Mouse (Mus musculus) intestine, postnatal 0 days (tissue): Measurements from ENCODE around the gene Scpep1. TPM values are rescaled to one million over a fixed set of nuclear protein-coding genes. Genes with fewer than 3 reads are reported as not detected.

Experiments
- ATAC-seq: fragments of 200-750 bp; cut with Nextera tagmentation; 2 replicates; pipeline ENCODE4 v1.8.0; 2017; ENCODE audit warnings: mild to moderate bottlenecking, moderate TSS enrichment, moderate library complexity
- H3K27ac ChIP-seq: fragments of 300-500 bp; sonication (generic); 2 replicates; pipeline ENCODE4 v1.5.1; 2014; ENCODE audit warnings: mild to moderate bottlenecking, low read depth, low read length, moderate library complexity
- H3K27me3 ChIP-seq: fragments of 300-500 bp; sonication (generic); replicated peaks from 2 replicates; pipeline ENCODE4 v1.6.1; 2014; ENCODE audit warnings: low read length, mixed read lengths; ENCODE audit not compliant: control insufficient read depth, insufficient read depth
- H3K36me3 ChIP-seq: fragments of 300-500 bp; sonication (generic); 2 replicates; pipeline ENCODE4 v1.6.1; 2014; ENCODE audit warnings: mild to moderate bottlenecking, moderate library complexity; ENCODE audit not compliant: control insufficient read depth, insufficient read depth
- H3K4me1 ChIP-seq: fragments of 300-500 bp; sonication (generic); replicated peaks from 2 replicates; pipeline ENCODE4 v1.6.1; 2014; ENCODE audit warnings: antibody characterized with exemption, low read length, mixed read lengths; ENCODE audit not compliant: control insufficient read depth, insufficient read depth
- H3K4me2 ChIP-seq: fragments of 300-500 bp; sonication (generic); replicated peaks from 2 replicates; pipeline ENCODE4 v1.6.1; 2014; ENCODE audit warnings: low read depth, mild to moderate bottlenecking, moderate library complexity
- H3K4me3 ChIP-seq: fragments of 300-500 bp; sonication (generic); 2 replicates; pipeline ENCODE4 v1.5.1; 2014; ENCODE audit warnings: low read depth, low read length
- H3K9ac ChIP-seq: fragments of 300-500 bp; sonication (generic); 2 replicates; pipeline ENCODE4 v1.6.1; 2014; ENCODE audit warnings: mild to moderate bottlenecking, low read depth, low read length
- H3K9me3 ChIP-seq: fragments of 300-500 bp; sonication (generic); 2 replicates; pipeline ENCODE4 v1.6.1; 2016; ENCODE audit warnings: mixed run types; ENCODE audit not compliant: control insufficient read depth
- CTCF ChIP-seq: sonication (generic); IDR thresholded peaks from 2 replicates; pipeline ENCODE4 v1.5.1; 2016; ENCODE audit warnings: low read depth, mild to moderate bottlenecking, control low read depth, antibody characterized with exemption, moderate library complexity
- WGBS: fragments of 180-500 bp; shearing (Covaris S2); extraction: QIAGEN DNeasy Blood & Tissue Kit; methylation state at CpG from one replicate; pipeline ENCODE4 v1.1.7; 2014; 5-methylcytosine and 5-hydroxymethylcytosine counted together
- polyA plus RNA-seq: library from polyadenylated mRNA; unstranded; fragments of >200 nt; fragmentation: Nextera tagmentation; extraction: Ambion mirVana; gene quantifications from 2 replicates; pipeline ENCODE4 v1.2.1, GENCODE M21; 2015

Scpep1 gene
- polyA plus RNA-seq, 1 experiment from 2014 or later = 191 TPM

DNA sequence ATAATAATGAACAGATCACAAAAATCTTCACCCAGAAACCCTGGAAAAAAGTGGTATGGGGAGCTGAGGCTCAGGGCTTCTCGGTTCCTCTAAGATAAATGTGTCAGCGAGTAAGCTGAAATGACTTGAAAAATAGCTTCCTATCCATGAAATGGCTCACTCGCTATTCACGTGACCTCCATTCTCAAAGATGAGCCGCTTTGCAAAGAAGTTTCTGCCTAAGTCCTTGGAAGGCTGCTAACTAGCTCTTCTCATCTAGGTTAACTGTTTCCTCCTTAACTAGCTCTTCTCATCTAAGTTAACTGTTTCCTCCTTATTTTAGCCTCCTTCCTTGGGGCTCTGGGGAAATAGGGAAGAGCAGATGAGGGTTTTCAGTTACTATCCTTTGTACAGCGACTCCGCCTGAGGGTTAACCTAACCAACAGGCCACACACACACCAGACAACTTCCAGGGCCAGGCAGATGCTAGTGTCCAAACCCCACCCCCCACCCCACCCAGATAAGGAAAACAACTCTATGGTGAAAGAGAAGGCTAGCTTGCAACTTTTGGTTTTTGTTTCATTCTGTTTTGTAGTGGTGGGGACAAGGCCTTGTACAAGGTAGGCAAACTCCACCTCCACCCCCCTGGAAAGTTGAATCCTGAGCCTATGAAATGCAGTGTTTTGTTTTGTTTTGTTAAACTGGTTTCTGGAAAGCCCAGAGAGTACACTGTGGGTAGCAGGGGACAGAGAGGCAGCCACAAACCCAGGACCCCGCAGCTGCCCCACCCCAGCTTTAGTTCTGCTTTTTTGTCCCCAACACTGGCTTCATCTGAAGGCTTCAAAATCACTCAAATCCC, 5.2 kb downstream of the Scpep1 start:
- ATAC-seq = no peak
- Histone ChIP-seq H3K36me3 (peaks cover 19% of the 10 kb centered on the region), H3K27me3 (no peaks in the 10 kb centered on the region), H3K4me1 (no peaks in the 10 kb centered on the region), H3K4me3 (no peak overlapping the region), H3K9ac (no peak overlapping the region), H3K4me2 (no peak overlapping the region), H3K27ac (no peak overlapping the region), H3K9me3 (no peaks in the 10 kb centered on the region)
- WGBS = 86% methylated on average over 8 of the region's 8 CpGs
- TF ChIP-seq CTCF = no peak

GRCm38 (mm10) chr11:88948896-88949295, 6.4 kb downstream of the Scpep1 start:
- peaks cover 26% of the 10 kb centered on the region for H3K36me3 ChIP-seq
- no peak overlapping the region for H3K4me2 ChIP-seq
- H3K4me1 ChIP-seq = no peaks in the 10 kb centered on the region
- no peaks in the 10 kb centered on the region for H3K27me3 ChIP-seq
- H3K4me3 ChIP-seq = no peak overlapping the region
- no peak overlapping the region for H3K9ac ChIP-seq
- H3K27ac ChIP-seq = no peak overlapping the region
- no peaks in the 10 kb centered on the region for H3K9me3 ChIP-seq
- WGBS = 64% methylated on average over 8 of the region's 8 CpGs
- TF ChIP-seq CTCF = no peak
- no peak for ATAC-seq

GRCm38 (mm10) chr11:88945971-88946585, 9.2 kb downstream of the Scpep1 start:
- WGBS = 88% methylated on average over 6 of the region's 8 CpGs
- no peaks in the 10 kb centered on the region for H3K4me1 ChIP-seq
- no peaks in the 10 kb centered on the region for H3K27me3 ChIP-seq
- H3K27ac ChIP-seq = no peak overlapping the region
- no peak for ATAC-seq
- H3K4me3 ChIP-seq = no peak overlapping the region
- no peaks in the 10 kb centered on the region for H3K9me3 ChIP-seq
- no peak overlapping the region for H3K4me2 ChIP-seq
- H3K9ac ChIP-seq = no peak overlapping the region
- peaks cover 42% of the 10 kb centered on the region for H3K36me3 ChIP-seq
- no peak for TF ChIP-seq CTCF

DNA sequence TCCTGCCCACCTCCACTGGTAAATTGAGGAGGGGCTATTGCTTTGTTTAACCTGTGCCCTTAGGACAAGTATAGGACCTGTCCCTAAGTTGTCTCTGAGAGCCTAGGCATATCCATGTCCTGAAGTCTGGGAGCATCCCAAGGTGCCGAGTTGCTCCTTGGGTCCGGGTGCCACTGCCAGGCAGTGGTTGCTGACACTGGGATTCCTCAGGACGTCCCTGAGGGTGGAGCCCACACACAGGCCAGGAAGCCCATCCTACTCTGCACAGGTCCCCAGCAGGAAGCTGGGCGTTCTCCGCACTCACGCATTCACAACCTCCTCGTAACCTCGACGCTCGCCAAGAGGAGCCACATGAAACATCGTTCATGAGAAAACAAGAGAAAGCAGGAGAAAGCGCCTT, 13.8 kb downstream of the Scpep1 start:
- H3K27ac ChIP-seq = no peak overlapping the region
- peaks cover 50% of the 10 kb centered on the region for H3K36me3 ChIP-seq
- H3K4me3 ChIP-seq = no peak overlapping the region
- no peaks in the 10 kb centered on the region for H3K9me3 ChIP-seq
- H3K4me1 ChIP-seq = no peaks in the 10 kb centered on the region
- ATAC-seq = no peak
- H3K4me2 ChIP-seq = no peak overlapping the region
- H3K27me3 ChIP-seq = no peaks in the 10 kb centered on the region
- no peak for TF ChIP-seq CTCF
- 79% methylated on average over 12 of the region's 12 CpGs for WGBS
- H3K9ac ChIP-seq = no peak overlapping the region

DNA sequence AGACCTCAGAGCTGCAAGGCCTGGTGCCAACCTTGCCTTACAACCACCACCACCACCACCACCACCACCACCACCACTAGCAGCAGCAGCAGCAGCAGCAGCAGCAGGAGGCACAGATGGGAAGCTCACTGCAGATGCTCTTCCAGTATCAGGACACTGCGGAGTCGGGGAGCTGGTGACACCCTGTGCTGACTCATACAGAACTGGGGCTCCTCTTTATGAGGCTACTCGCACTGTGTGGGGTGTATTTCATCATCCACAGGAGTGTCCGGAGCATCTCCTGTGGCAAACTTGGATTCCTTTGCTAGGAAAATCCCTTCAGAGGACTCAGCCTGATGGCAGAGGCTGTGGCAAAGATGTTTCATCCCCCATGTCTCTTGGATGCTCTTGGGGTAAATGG, 15.6 kb downstream of the Scpep1 start:
- TF ChIP-seq CTCF = no peak
- H3K9me3 ChIP-seq = no peaks in the 10 kb centered on the region
- H3K27ac ChIP-seq = no peak overlapping the region
- no peak overlapping the region for H3K9ac ChIP-seq
- H3K4me1 ChIP-seq = no peaks in the 10 kb centered on the region
- H3K36me3 ChIP-seq = peaks cover 53% of the 10 kb centered on the region
- no peak overlapping the region for H3K4me3 ChIP-seq
- H3K27me3 ChIP-seq = no peaks in the 10 kb centered on the region
- no peak for ATAC-seq
- no peak overlapping the region for H3K4me2 ChIP-seq
- 77% methylated on average over 4 of the region's 4 CpGs for WGBS

GRCm38 (mm10) chr11:88938770-88939169, 16.5 kb downstream of the Scpep1 start:
- WGBS = 98% methylated on average over 2 of the region's 2 CpGs
- peak; percentile 46 for TF ChIP-seq CTCF
- H3K4me1 ChIP-seq = no peaks in the 10 kb centered on the region

More at GRCm38 (mm10) chr11:88938770-88939169, 16.5 kb downstream of the Scpep1 start:
- H3K27ac ChIP-seq = no peak overlapping the region
- H3K4me3 ChIP-seq = no peak overlapping the region
- H3K4me2 ChIP-seq = no peak overlapping the region
- no peaks in the 10 kb centered on the region for H3K9me3 ChIP-seq
- peaks cover 53% of the 10 kb centered on the region for H3K36me3 ChIP-seq
- no peak overlapping the region for H3K9ac ChIP-seq
- H3K27me3 ChIP-seq = no peaks in the 10 kb centered on the region
- no peak for ATAC-seq
